Mouse (Mus musculus) olfactory bulb, adult 2 months (tissue): ENCODE measurements around the gene Naxd.

Experiments used
- CTCF ChIP-seq: fragments of 200-500 bp; IDR thresholded peaks from 2 replicates; pipeline ENCODE4 v1.5.1; 2012; ENCODE audit warnings: low read depth, mild to moderate bottlenecking, low read length, moderate library complexity; ENCODE audit not compliant: insufficient read depth
- POLR2A ChIP-seq: fragments of 200-500 bp; IDR thresholded peaks from 2 replicates; pipeline ENCODE4 v1.6.1; 2012; ENCODE audit warnings: mild to moderate bottlenecking, low read depth, low read length, moderate library complexity; ENCODE audit not compliant: insufficient read depth

DNA sequence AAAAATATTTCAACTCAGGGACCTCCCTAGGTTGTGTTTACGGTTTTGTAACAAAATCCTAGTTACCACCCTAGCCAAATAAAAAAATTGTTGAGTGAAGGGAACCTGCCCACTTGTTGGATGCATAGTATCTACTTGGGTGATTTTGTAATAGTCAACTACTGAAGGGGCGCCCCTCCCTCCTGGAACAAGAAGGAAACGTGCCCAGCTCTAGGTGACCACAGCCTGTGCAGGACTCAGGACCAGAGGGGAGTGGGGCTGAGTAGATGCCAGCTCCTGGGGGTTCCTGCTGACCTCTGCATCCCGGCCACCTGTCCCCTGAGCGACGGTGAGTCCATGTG lies 20.7 kb downstream of the Naxd start:
- no peak for TF ChIP-seq CTCF
- TF ChIP-seq POLR2A, result no peak
